Mouse (Mus musculus) layer of hippocampus, postnatal 25 days (tissue): ENCODE measurements around the gene Rcsd1. TPM values are rescaled to one million over a fixed set of nuclear protein-coding genes. Genes with fewer than 3 reads are reported as not detected.

ENCODE experiments used
- DNase-seq, 2 experiments: peaks; one replicate each; pipeline ENCODE4 v3.0.0; 2022; ENCODE audit warnings: mixed read lengths in 2 of 2, low spot score in 1 of 2; ENCODE audit errors: extremely low spot score in 1 of 2
- total RNA-seq, 2 experiments: library from RNA; stranded (reverse); gene quantifications; 2 replicates each; pipeline ENCODE4 v1.2.3; 2021

The Rcsd1 gene
- total RNA-seq: 1 to 10 TPM; 4.3 to 4.8 TPM

GRCm38 (mm10) chr1:165709629-165710256 is at the start of gene Rcsd1:
Gene Rcsd1, minus strand, starts transcription at chr1:165709757.
- no peak for DNase-seq

- no peak for DNase-seq
Observed at GRCm38 (mm10) chr1:165755194-165755593, 45.6 kb upstream of the Rcsd1 start.

DNA sequence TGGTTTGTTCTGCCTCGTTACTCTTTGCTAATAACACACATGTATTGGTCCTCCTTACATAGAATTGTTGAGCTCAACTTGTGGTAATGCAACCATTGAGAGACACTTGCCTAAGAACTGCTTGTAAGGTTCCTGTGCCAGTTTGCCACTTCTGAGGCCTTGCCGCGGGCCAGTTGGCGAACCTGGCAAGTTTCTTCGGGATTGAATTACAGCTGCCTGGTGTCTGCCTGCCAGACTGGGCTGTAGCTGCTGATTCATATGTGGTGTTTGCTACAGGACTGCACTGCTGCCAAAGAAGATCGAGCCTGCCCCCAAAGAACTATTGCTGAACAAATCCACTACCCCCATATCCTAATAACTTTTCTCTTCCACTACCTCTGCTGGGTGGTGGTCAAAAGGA is 44.6 kb upstream of the Rcsd1 start:
- no peak for DNase-seq

GRCm38 (mm10) chr1:165751838-165752237 is 42.3 kb upstream of the Rcsd1 start:
- no peak for DNase-seq

- DNase-seq: no peak
Observed at GRCm38 (mm10) chr1:165751142-165751541, 41.6 kb upstream of the Rcsd1 start.

- DNase-seq: no peak
Observed at GRCm38 (mm10) chr1:165748053-165748452, 38.5 kb upstream of the Rcsd1 start.

- no peak for DNase-seq
Observed at GRCm38 (mm10) chr1:165741989-165742388, 32.4 kb upstream of the Rcsd1 start.

GRCm38 (mm10) chr1:165738985-165739384 is 29.4 kb upstream of the Rcsd1 start:
- no peak for DNase-seq

GRCm38 (mm10) chr1:165737867-165738266 is 28.3 kb upstream of the Rcsd1 start:
- DNase-seq: no peak

DNA sequence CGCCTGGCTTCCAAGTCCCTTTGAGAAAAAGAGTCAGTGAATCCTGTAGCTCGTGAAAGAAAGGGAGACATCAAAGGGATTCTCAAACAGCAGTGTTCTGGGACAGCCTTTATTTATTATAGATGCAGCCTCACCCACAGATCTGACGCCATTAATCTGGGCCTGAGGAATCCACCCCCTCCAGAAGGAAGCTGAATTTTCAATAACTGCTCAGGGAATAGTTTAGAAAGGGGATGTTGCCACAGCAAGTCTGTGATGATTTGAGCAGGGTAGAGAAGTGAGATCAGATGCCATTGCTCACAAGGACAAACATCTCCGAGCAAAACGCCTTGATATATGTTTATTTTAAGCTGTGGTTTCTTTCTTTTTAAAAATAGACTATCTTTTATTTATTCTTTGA is 27.9 kb upstream of the Rcsd1 start:
- no peak for DNase-seq

GRCm38 (mm10) chr1:165735826-165736818 is 26.6 kb upstream of the Rcsd1 start:
- DNase-seq: peak; percentile 65 to 94

DNA sequence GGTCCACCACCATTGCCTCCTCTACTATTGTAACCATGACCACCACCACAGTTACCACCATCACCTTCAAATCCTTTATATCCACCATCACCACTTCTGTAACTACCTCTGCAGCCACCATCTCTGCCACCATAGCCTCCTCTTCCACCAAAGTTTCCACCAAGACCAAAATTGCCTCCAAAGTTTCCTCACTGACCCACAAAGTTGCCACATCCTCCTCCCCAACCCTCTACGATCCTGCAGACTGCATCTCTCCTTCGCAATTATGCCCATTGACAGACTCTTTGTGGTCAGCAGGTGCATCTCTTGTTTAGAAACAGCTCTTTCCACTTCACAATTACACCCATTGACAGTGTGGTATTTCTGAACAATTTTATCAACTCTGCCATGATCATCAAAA is 25.3 kb upstream of the Rcsd1 start:
- no peak for DNase-seq

DNA sequence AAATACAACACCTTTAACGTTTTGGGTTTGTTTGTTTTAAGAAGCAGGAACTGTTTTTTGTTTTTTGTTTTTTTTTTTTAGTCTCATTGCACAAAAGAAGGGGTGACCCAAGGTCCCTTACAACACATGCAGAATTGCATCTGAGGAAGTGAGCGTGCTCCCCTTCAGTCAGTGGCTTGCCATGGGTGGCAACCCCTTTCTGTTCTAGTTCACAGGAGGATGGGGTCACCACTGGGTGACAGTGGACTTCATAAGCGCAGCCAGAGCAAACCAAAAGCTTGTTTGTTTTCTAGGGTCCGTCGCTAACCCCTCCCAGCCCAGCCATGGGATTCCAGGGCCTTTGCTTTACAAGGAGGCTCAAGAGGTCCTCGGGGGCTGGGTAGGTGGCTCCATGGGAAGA is 22.0 kb upstream of the Rcsd1 start:
- no peak for DNase-seq

- DNase-seq: no peak
Observed at GRCm38 (mm10) chr1:165730129-165730528, 20.6 kb upstream of the Rcsd1 start.

GRCm38 (mm10) chr1:165728057-165728639 is 18.6 kb upstream of the Rcsd1 start:
- DNase-seq: no peak

DNA sequence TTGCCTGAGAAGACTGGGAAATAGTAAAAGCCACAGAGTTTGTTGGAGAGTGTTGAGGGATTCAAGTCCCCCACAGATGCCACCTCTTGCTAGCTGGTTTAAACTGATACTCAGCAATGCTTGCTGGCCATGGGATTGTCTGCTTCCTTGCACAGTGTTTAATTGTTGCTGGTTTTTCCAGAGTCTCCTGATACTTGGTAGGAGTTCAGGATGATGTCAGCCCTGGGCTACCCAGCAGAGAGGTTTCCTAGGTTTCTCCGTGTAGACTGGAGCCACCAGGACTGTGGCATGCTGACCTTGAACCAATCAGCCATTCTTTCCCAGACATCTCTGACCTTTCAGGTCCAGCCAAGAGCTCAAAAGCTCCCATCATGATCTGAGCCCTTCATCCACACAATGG is 17.4 kb upstream of the Rcsd1 start:
- DNase-seq: no peak

GRCm38 (mm10) chr1:165725039-165725644 is 15.6 kb upstream of the Rcsd1 start:
- no peak for DNase-seq

GRCm38 (mm10) chr1:165724219-165725033 is 14.9 kb upstream of the Rcsd1 start:
- no peak for DNase-seq

- no peak for DNase-seq
Observed at GRCm38 (mm10) chr1:165722531-165723123, 13.1 kb upstream of the Rcsd1 start.
